Mouse (Mus musculus): ENCODE measurements around the gene Zbtb21.
"Not testable (repeated sequence)": the region's sequence is repeated elsewhere in the genome, so short reads cannot be mapped to it uniquely, and the experiment has no call there.

Zbtb21 gene

DNA sequence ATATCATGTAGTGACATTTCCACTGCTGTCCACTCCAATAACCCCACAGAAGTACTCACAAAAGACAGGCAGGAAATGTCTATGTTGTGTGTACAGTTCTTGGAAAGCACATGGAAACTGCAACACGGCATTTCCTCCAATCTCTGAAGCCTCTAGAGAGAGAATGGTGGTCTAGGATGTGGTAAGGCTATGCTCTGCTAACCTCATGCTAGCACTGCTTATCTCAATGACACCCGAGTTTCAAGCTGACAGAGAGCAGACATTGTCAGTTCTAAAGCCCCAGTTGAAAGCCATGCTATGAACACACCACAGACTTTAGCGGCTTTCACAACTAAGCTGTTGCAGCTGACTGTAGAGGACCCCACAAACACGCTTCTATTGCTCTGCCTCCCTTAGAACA is 13.6 kb downstream of the Zbtb21 start:
- no peak for DNase-seq (ENCODE audit: extremely low spot score, low read depth, low spot score)

DNA sequence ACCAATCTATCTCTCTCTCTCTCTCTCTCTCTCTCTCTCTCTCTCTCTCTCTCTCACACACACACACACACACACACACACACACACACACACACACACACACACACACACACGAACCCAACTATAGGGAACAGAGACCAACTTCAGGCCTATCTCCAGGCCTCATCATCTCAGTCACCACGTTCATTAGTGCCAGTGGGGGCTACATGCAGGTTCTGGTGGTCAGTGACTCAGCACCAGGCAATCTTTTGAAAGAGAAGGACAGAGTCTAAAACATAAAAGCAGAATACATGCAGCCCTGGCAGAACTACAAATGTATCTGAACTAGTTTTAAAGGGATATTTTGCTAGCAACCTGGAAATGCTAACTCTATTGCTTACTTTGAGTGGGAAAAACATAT is 15.4 kb downstream of the Zbtb21 start:
- not testable (repeated sequence) for DNase-seq (ENCODE audit: extremely low spot score, low read depth, low spot score)

DNA sequence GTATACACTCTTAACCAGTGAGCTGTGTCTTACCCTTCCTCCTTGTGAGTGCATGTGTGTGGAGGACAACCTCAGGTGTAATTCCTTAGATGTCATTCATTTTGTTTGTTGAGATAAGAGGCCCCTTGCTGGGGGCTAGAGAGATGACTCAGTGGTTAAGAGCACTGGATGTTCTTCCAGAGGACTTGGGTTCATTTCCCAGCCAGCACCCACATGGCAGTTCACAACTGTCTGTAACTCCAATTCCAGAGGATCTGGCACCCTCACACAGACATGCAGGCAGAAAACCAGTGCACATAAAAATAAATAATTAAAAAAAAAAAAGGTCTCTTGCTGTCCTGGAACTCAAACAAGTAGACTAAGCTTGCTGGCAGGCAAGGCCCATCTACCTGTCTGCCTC is 20.6 kb downstream of the Zbtb21 start:
- DNase-seq (ENCODE audit: extremely low spot score, low read depth, low spot score): no peak

DNA sequence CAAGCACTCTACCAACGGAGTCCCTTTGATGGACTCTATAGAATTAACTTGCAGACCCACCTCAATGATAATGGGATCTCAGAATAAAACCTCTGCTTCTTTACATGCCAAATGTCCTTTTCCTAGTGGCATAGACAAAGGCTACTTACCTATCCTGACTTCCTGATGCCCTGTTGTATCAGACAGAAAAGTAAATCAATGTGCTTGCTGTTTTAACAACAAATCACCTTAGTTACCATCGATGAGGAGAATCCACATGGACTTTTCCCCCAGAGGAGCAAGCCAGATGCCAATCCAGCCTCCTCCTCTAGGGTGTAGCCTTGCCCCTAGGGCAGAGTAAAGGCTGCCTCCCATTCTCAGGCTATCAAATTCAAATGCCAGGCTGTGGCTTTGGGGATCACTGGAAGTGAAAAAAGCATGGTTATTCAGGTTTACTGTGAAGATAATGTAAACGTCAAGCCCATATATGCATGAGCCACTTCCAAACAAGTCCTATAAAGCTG is 21.9 kb downstream of the Zbtb21 start:
- DNase-seq (ENCODE audit: extremely low spot score, low read depth, low spot score): no peak

DNA sequence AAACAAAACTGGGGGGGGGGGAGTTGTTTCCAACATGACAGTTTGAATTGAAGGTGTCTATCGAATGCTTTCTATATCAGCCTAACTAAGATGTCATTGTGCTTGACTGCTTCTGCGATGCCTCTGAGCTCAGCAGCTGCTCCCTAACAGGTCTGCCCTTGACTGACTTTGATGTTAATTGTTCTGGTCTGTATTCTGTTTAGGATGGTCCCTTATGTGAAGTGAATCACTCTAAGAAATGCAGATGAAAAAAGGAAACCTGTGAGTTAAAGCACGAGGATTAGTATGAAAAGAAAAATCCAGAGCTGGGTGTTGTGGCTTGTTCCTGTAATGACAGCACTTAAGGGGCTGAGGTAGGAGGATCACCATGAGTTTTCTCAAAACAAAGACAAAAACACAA is 26.6 kb downstream of the Zbtb21 start:
- DNase-seq (ENCODE audit: extremely low spot score, low read depth, low spot score): no peak

DNA sequence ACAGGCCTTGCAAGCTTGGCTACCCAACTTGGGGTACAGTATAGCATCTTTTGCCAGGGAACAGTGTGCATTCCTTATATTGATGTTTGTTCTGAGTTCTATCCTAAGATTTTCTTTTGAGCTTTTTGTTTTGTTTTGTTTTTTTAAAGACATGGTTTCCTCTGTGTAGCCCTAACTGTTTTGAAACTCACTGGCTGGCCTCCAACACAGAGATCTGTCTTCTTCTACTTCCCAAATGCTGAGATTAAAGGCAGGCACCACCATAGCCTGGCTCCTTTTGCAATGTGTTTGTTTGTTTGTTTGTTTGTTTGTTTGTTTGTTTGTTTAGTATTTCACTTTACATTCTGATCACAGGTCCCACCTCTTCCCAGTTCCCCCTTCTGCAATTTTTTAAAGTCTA is 32.2 kb downstream of the Zbtb21 start:
- DNase-seq (ENCODE audit: extremely low spot score, low read depth, low spot score): no peak

DNA sequence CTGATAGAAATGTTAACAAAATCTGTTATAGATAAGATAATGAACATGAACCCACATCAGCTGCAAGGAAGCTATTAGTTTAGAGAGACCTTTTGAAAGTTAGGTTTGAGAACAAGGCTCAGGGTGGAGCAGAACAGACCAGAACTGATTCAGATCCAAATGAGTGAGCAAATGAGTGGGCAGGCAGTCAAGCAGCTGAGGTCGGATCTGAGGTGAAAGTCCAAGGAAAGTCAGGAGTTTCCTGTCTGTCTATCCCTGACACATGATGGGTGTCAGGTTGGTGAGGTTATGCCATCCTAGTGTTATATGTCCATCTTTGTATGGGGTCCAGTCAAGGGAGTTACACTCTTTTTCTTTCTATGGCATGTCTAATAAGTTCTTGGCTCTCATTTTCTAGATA is 32.9 kb downstream of the Zbtb21 start:
- DNase-seq (ENCODE audit: extremely low spot score, low read depth, low spot score): no peak

DNA sequence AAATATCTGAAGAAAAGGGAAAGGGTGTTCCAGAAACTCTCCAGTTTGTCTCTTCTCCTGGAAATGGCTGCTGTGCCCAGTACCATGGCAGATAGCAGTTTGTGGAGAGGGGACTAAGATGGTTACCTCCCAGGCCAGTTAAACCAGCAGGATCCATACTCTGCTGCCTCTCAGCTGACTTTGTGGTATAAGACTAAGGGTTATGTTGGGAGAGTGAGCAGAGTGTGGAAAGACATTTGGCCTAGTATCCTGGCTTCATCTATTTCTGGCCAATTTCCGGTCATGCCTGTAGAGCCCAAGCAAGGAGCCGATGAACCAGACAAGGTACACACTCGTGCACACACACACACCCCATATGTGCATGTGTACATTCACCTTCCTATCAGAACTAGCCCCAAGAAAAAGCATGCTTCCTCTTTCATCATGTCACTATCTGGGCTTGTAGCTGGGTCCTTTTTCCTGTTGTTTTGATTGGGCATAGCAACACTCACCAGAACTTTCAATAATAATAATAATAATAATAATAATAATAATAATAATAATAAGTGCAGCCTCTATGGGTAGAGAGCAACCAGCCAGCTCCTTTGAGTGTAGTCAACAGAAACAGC is 35.0 kb downstream of the Zbtb21 start:
- DNase-seq (ENCODE audit: extremely low spot score, low read depth, low spot score): no peak

DNA sequence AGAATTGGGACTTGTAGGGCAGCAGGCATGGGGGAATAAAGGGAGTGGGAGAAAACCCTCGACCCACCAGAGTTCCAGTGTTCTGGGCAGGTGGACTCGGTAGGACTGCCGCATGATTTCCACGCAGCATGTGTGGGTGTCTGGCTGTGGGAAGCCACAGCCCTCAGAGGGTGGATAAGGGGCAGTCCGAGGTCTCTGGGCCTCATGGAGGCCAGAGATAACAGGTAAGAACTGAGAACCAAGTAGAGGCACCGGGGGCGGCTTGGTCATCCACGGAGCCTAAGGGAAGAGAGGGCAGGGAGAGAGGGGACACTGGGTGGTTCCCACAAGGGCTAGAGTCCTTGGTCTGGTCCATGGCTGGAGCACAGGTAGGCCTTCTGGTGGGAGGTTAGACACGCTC is 36.0 kb downstream of the Zbtb21 start:
- no peak for DNase-seq (ENCODE audit: extremely low spot score, low read depth, low spot score)

DNA sequence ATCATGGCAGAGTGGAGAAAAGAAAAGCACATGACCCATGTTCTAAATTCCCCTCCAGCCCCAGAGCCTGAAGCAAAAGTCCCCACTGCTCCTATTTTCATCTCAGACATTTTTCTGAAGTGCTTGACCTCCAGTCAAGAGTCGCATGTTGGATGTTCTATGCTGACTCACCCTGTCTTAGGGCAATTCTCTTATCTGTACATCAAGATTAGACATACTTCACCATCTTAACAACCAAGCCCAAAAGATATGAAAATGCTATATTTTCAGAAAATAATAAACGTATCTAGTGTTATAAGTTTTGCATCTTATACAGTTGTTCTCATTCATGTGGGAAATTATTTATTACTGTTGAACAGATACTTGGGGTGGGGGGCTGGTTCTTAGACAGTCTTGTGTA is 36.7 kb downstream of the Zbtb21 start:
- DNase-seq (ENCODE audit: extremely low spot score, low read depth, low spot score): no peak

DNA sequence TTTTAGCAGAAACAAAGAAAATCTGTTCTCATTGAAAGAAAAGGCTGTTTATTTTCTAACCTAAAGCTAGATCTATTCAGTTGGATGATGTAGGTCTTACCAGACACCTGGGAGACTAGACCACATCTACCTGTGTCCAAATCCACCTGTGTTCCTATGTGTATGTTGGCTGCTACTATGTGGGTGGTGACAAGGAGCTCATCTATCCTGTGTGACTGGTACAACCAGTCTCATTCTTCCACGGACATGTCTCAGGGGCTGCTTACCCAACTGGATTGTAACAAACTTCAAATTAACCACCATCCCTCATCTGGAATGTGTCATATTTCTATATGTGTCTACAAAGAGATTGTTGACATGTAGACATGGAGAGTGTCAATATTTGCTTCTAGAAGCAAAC is 38.7 kb downstream of the Zbtb21 start:
- no peak for DNase-seq (ENCODE audit: extremely low spot score, low read depth, low spot score)

DNA sequence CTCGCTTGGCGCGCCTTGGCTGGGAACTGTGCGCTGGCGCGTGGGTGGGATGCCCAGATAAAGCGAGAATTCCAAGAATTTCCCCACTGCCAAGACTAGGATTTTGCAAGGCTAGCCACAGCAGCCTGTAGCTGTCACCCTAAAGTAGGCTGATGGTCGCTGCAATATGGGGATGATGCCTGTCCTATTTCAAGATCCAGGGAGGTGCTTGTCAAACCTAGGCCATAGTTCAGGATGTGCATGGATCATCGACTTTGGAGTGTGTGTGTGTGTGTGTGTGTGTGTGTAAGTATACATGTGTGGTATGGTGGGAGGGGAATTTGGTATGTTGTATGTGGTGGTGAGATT is 39.7 kb downstream of the Zbtb21 start:
- no peak for DNase-seq (ENCODE audit: extremely low spot score, low read depth, low spot score)

DNA sequence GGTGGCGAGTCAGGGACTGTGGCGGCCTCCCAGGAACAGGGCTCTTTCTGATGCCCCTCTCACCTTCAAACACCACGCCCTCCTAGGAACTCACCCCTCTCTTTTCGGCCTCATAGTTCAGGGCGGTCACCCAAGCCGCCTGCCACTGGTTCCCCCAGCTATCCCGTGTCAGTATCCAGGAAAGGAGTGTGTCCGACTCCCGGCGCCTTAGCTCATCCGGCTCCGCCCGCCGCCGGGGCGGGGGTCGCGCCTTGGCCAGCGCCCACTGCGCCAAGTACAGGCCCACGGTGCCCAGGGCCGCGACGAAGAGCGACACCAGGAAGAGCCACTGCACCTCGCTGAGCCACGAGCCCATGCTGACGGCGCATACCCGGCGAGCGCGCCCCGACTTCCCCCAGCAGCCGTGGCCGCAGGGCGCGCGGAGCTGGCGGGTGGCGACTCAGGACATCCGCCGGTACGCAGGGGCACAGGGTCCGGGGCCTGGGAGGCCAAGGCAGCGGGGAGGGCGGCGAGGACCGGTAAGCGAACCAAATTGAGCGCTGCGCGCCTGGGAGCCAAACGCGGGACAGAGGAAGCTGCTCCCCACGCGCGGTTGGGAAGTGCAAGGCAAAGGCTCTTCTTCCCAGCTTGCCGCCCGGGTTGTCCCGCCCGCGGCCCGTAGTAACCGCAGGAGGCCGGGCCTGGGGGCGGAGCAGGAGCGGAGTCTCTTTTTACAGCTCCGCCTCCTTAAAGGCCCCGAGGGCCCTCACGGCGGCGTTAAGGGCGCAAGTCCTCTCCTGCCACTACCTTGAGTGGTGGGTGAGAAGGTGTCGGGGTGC is 40.3 kb downstream of the Zbtb21 start:
- no peak for DNase-seq (ENCODE audit: extremely low spot score, low read depth, low spot score)

DNA sequence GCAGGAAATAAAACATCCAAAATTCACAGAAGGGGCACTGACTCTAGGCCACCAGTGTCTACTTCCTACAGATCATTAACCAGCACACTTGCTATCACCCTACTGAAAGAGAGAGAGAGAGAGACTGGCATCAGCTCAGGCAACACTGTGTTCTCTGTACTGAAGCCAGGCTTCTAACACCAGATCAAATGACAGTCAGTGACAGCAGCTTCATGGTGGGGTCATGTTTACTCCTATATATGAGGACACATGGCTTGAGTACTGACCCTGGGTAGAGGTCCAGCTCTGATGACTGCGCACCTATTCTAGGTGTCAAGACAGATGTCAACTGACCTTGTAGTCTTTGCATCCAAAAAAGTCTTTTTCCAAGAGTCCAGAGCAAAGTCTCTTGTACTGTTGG is 41.8 kb downstream of the Zbtb21 start:
- no peak for DNase-seq (ENCODE audit: extremely low spot score, low read depth, low spot score)

DNA sequence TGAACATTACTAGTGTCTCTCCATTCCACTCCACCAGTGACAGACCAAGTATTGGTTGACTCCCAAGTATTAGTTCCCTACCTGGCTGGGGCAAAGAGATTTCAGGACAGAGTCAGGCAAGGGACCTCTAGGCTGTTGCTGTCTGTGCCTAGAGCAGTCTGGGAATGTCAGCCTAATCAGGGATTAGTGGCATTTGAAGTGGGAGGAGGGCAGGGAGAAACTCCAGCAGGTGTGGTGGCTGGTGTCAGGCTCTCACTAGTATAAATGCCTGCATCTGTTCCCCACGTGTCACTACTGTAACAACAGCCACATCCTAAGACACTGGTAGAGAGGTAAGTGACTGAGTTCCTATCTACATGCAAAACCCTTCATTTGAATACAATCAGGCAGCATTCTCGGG is 42.6 kb downstream of the Zbtb21 start:
- no peak for DNase-seq (ENCODE audit: extremely low spot score, low read depth, low spot score)

DNA sequence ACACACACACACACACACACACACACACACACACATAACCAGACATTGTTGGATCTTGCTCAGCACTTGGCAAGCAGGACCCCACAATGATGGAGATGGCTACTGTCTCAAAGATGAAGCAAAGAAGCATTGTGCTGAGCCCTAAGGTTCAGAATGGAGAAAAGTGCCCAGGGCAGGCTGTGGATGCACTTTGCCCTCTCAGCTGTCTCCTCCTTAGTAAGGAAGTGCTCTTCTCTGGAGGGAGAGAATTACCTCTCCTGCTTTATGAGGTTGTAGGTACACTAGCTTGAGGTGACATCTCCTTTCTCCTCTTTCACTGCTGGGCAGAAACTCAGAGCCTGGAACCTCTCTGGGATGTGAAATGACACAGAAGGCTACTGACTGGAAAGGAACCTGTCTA is 49.5 kb downstream of the Zbtb21 start:
- DNase-seq (ENCODE audit: extremely low spot score, low read depth, low spot score): no peak

DNA sequence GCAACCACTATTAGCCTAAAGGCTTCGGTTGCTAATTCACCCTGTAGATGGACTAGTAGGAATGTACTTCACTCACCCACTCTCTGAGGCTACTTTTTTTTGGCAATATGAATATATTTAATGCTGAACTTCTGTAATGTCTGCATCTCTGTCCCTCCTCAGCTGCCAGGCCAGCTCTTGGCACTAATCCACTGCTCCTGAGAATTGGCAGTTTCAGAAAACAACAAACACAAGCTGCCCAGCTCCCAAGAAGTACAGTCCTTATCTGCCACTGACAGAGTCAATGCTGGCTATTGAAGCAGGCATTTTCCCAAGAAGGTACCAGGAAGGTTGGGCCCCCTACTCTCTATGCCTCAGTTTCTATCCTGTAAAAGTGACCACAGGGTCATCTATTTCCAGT is 53.1 kb downstream of the Zbtb21 start:
- DNase-seq (ENCODE audit: extremely low spot score, low read depth, low spot score): no peak

DNA sequence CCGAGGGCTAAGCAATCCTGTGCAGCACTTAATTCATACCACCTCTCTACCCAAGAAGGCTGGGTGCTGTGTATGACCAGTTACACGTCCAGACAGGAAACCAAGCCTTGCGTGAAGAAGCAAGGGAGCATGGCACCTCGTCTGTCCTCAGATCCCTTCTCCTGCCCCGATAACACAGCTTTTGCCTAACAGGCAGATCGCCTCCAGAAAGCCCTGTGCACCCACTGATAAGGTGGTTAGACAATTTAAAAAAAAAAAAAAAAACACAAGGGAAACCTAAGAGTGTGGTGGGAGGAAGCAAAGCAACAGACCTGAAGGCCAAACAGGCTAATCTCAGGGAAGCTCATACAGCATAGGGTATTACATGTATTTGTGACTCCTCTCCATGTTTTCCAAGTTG is 54.9 kb downstream of the Zbtb21 start:
- DNase-seq (ENCODE audit: extremely low spot score, low read depth, low spot score): no peak

DNA sequence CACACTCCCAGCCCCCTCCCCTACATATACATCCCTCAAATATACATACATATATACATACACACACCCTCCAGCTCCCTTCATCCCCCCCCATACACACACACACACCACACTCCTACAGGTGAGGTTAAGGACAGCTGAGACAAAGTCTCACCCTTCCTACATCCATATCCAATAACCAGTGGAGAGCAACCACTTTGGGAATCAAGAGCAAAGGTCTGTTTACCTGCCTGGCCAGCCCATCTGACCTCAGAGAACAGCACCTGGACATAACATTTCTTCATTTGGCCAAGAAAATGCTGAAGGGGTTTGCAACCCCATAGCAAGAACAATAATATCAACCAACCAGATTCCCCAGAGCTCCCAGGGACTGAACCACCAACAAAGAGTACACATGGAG is 56.1 kb downstream of the Zbtb21 start:
- DNase-seq (ENCODE audit: extremely low spot score, low read depth, low spot score): no peak

DNA sequence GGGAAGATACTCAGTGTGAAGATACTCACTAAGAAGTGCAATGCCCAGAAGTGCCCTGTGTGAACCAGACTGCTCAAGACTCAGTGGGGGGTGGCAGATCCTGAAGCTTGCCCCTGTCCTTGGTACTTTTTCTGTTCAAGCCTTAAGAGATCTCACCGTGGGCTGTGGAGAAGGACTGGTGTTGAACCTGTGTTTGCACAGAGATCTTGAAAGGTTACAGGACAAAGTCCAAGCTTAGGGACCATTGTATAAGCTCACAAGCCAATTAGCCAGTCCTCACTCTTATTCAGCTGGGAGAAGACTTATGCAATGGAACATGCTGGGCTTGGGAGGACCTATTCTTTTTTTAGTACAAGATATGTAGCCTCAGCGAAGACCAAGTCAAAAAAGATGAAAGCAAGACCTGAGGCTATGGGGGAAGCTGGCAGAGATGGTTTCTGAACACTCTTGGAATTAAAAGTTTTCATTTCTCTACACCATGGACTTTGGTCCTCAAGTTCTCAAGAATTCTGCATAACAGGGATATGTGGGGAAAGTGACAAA is 56.9 kb downstream of the Zbtb21 start:
- no peak for DNase-seq (ENCODE audit: extremely low spot score, low read depth, low spot score)

DNA sequence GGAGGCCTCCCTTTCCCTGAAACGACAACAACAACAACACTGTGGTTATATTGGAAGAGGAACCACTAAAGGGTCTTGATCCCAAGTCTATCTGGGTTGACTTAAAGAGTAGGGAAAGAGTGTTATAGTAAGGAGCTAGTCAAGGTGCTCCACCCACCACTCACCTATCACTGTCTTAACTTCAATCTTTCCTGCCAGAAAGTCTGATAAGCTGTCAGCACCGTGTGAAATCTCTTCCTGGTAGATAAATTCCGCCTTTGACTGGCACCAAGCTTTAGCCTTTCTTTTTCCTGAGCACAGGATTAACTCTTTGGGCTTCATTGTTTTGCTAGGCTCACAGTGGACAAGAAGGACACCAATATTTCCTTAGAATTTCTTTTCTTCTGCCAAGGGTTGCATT is 58.4 kb downstream of the Zbtb21 start:
- DNase-seq (ENCODE audit: extremely low spot score, low read depth, low spot score): no peak

DNA sequence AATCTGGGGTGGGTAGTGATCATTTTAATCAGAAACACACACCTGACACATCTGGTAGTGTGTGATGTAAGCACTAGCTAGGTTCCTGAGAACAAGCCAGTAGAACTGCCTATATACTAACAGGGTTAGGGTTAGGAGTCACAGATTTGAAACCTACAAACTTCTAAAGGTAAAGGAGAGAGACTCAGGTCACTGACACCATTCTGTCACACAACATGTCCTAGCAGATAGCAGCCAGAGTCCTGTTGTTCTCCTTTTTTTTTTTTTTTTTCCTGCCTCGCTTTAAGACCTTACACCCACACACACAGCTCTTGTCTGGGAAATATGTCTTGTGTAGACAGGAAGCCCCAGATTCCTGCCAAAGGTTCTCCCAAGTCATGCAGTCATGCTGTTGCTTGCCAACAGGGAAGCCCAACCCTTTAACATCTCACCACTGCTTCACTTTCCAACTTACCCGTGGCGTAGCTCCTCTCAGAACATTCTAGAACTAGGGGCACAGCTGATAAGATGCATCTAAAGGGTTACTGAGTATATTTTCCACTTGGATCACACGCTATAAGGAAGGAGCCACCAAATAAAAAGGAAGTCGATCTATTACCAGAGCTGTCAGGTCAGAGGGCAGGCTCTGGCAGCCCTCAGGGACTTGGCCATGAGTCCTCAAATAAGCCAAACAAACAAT is 64.9 kb downstream of the Zbtb21 start:
- no peak for DNase-seq (ENCODE audit: extremely low spot score, low read depth, low spot score)

Measured in hindlimb bud, embryonic 11.5 days (tissue).